Mouse (Mus musculus) lung, postnatal 25 days (tissue): ENCODE measurements around the gene Ermap.

Experiments
- DNase-seq: peaks from one replicate; pipeline ENCODE4 v3.0.0; 2022; ENCODE audit warnings: low spot score

Ermap gene

DNA sequence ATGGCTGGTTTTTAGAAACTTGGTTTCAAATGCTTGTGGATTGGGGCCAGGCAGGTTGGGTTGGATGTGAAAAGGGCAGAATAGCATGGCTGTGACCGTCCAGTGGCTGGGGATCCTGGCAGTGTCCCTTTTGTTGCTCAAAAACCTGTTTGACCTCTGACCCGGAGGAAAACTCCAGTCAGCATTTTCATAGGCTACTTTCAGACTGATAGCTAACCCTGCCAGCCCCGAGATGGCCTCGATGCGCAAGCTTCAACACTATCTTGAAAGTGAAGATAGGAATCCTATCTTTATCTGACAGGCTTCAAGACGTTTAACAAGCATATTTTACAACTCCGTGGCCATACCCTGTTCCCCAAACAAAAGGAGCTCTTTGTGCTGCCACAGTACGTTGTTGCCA is 52.5 kb downstream of the Ermap start:
- no peak for DNase-seq

DNA sequence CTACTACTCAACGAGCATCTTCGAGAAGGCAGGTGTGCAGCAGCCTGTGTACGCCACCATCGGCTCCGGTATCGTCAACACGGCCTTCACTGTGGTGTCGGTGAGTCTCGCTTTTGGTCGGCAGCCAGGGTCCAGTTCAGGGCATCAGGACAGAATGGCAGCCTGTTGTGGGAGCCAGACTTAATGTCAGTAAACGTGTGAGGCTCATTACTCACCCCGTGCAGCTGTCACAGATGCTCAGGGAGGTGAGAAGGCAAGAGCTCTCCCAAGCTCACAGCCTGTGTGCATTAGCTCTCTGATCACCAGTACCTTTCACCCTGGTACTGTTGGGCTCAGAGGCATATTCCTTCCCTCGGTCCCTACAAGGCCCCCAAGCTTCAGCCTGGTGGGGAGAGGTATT is 56.0 kb downstream of the Ermap start:
- no peak for DNase-seq

DNA sequence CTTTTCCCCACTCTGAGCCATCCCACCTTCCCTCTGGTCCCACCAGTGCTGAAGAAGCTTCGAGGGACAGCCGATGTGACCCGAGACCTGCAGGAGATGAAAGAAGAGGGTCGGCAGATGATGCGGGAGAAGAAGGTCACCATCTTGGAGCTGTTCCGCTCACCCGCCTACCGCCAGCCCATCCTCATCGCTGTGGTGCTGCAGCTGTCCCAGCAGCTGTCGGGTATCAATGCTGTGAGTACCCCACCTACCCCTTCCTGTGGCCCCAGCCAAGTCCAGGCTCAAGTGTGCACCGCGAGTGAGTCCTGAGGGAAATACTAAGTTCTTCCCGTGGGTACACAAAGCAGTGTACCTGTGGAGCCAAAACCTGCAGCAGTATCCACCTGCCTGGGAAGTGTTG is 56.5 kb downstream of the Ermap start:
- DNase-seq, result no peak

DNA sequence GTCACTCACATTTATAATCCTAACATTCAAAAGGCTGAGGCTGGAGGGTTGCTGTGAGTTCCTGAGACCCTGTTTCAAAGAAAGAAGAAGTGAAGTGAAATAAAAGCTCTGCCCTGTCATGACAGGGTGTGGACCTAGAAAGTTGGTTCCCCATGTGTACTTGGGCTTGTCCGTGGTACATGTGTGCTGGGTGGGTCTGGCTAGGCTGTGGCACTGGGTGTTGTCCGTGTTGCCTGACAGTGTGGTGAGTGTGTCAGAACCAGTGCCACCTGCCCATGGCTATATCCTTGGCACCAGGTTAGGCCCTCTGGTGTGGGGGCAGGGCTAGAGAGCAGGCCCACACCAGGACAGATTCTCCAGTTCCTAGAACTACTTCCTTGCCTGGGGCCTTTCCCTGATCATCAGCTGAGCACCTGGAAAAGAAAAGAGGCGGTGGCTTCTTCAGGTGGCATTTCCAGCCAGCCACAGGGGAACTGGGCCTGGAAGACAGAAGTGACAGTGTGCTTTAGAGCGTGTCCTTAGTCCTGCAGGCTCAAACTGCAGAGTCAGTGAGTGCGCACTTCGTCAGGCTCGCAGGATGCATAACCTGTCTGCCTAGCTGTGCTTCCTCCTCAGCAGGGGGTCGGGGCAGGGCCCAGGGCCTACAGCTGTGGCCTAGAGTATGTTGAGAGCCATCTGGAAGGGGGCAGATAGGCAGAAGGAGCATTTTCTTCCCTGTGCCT is 58.5 kb downstream of the Ermap start:
- no peak for DNase-seq

DNA sequence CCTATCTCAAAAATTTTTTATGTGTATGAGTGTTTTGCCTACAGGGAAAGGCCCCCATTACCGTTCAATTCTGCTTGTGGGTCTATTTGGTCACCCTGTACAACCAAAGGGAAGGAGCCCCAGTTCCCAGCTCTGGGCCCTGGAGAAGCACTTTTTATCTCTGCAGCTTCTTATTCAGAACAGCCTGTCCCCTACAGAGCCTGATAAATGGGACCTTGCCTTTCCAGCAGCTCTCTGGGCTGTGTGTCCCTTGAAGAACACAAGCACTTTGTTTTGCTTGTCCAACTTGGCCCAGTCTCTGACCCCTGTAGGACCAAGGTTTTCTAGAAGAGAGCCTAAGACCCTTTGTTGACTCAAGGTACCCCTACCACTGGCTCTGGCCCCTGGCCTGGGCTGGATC is 60.7 kb downstream of the Ermap start:
- DNase-seq, result no peak

DNA sequence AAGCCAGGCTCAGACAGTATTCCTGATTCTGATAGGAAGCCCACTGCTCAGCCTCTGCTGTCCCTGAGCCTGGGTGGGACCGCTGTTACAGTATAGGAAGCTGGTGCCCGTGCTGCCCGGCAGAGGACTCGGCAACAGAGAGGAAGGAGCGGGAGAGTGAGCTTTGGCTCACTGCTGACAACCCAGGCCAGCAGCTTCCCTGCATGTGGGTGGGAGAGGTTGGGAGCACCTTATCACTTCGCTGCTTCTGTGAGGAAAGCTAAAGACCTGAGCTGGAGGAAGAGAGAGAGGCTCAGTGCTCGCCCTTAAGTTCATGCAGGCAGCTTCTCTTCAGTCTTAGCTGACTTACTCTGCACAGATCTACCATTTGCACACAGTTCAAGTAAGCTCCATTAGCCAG is 61.3 kb downstream of the Ermap start:
- DNase-seq, result no peak

DNA sequence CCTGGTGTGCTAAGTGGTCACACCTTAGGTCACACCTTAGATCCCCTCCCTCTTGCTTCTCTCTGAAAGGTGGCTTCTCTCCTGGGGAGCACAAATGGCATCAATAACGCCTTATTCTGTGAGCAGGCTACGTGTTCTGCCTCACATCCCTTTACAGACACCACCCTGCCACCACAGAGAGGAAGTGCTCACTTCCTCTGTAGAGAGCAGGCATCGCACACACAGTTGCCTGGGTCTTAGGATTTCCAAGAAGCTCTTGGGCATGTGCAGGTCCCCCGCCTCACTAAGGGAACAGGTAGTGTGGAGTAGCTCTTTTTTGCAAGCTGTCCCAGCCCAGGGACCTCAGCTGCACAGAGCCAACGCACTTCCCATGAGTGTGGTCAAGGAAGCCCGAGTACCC is 62.6 kb downstream of the Ermap start:
- DNase-seq, result peak; percentile 69

DNA sequence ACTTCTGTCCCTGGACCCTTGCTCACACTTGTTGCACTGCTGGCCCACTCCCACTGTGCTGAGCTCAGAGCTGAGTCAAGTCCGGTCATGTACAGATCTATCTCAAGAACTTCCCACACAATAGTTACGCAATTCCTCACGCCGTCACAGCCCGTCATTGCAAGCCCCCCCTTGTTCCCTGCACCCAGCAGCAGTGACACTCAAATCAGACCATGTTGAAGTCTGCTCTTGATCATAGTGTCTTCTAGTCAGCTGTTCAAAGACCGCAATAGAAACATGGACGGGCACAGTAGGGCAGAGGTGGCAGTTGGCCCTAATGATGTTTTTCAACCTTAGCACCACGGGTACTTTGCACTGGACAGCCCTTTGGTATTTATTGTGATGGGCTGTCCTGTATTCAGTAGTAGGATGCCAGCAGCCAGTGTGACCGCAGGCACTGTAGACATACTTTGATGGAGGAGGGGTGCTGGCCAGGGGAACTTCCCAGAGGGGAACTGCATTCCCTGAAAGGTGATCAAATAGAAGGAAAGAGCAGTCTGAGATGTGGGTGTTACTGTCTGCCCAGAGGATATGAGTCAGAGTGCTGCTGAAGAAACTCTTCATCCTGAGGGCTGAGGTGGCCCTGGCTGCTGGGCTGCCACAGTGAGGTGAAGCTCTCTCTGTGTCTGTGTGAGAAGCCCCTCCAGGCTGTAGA is 64.1 kb downstream of the Ermap start:
- peak; percentile 43 for DNase-seq
